Mouse (Mus musculus) olfactory bulb, adult 2 months (tissue): Measurements from ENCODE around the gene Creb3l2.

Source experiments
- CTCF ChIP-seq: fragments of 200-500 bp; IDR thresholded peaks from 2 replicates; pipeline ENCODE4 v1.5.1; 2012; ENCODE audit warnings: low read depth, mild to moderate bottlenecking, low read length, moderate library complexity; ENCODE audit not compliant: insufficient read depth
- POLR2A ChIP-seq: fragments of 200-500 bp; IDR thresholded peaks from 2 replicates; pipeline ENCODE4 v1.6.1; 2012; ENCODE audit warnings: mild to moderate bottlenecking, low read depth, low read length, moderate library complexity; ENCODE audit not compliant: insufficient read depth

- TF ChIP-seq POLR2A: no peak
- no peak for TF ChIP-seq CTCF
Observed at GRCm38 (mm10) chr6:37388960-37389359, 53.0 kb downstream of the Creb3l2 start.
